Mouse (Mus musculus) testis, adult 2 months (tissue): Measurements from ENCODE around the gene Arl15. TPM values are rescaled to one million over a fixed set of nuclear protein-coding genes. Genes with fewer than 3 reads are reported as not detected.

Source experiments
- H3K27ac ChIP-seq: fragments of 200-500 bp; 2 replicates; pipeline ENCODE4 v1.5.1; 2012; ENCODE audit warnings: low read depth, low read length; ENCODE audit not compliant: control insufficient read depth, insufficient read depth
- H3K27me3 ChIP-seq: fragments of 200-500 bp; 2 replicates; pipeline ENCODE4 v1.6.1; 2012; ENCODE audit warnings: mild to moderate bottlenecking, low read length, moderate library complexity; ENCODE audit not compliant: control insufficient read depth, insufficient read depth
- H3K36me3 ChIP-seq: fragments of 200-500 bp; 2 replicates; pipeline ENCODE4 v1.6.1; 2012; ENCODE audit warnings: mild to moderate bottlenecking, low read length; ENCODE audit not compliant: control insufficient read depth, insufficient read depth
- H3K4me1 ChIP-seq: fragments of 200-500 bp; 2 replicates; pipeline ENCODE4 v1.6.1; 2012; ENCODE audit warnings: low read length; ENCODE audit not compliant: control insufficient read depth, insufficient read depth
- H3K4me3 ChIP-seq: fragments of 200-500 bp; 2 replicates; pipeline ENCODE4 v1.5.1; 2012; ENCODE audit warnings: low read depth, mild to moderate bottlenecking, low read length, moderate library complexity, mixed read lengths; ENCODE audit not compliant: control insufficient read depth
- CTCF ChIP-seq: fragments of 200-500 bp; IDR thresholded peaks from 2 replicates; pipeline ENCODE4 v1.5.1; 2012; ENCODE audit warnings: low read depth, mild to moderate bottlenecking, inconsistent platforms, low read length, moderate library complexity; ENCODE audit not compliant: control insufficient read depth, insufficient read depth, insufficient replicate concordance
- POLR2A ChIP-seq: fragments of 200-500 bp; IDR thresholded peaks from 2 replicates; pipeline ENCODE4 v1.6.1; 2012; ENCODE audit warnings: low read depth, mild to moderate bottlenecking, inconsistent platforms, low read length, moderate library complexity; ENCODE audit not compliant: control insufficient read depth
- polyA plus RNA-seq: library from polyadenylated mRNA; depleted of rRNA; stranded (reverse); fragments of >200 nt; gene quantifications from 2 replicates; pipeline ENCODE4 v1.2.3, GENCODE M21; 2012

The Arl15 gene
- polyA plus RNA-seq, 1 experiment = 2.0 TPM

DNA sequence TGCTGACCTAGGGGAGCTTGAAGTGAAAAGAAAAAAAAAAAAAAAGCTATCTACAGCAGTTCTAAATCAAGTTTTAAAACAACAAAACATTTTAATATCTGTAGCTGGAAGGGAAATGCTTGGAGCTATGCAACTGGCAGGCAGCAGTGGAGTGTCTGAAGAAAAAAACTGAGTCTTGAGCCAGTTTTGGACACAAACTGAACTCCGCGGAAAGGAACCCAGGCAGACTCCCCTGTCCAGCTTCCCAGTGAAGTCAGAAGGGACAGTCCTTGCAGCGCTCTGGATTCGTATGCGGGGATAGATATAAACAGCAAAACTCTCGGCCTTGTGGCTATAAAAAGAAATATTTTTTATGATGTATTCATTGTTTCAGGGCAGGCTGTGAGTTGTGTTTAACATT lies 155.8 kb downstream of the Arl15 start:
- Histone ChIP-seq H3K4me3 (no peak overlapping the region), H3K4me1 (no peaks in the 10 kb centered on the region; the same call in 1 of the 2 replicates), H3K27me3 (no peaks in the 10 kb centered on the region), H3K27ac (no peak overlapping the region), H3K36me3 (no peaks in the 10 kb centered on the region)
- TF ChIP-seq POLR2A (no peak), CTCF (no peak)

DNA sequence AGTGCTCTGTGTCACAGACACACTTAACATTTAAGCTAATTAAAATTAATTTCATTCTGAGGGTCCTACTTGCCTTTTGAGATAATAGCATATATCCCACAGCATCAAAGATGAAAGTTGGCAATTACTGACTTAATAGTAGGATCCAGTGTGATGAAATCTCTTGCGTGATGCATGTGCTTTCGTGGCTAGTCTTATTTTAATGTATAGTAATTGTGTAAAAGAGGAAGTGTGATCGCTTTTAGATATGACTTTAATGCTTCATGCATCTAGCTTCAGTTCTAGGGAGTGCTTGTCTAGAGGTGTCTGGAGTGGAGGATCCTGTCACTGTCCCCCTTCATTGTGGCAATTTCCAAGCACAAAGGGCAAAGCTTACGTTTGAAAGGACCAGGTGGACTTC lies 163.1 kb downstream of the Arl15 start:
- no peak for TF ChIP-seq CTCF
- no peak for TF ChIP-seq POLR2A
- H3K4me1 ChIP-seq = no peaks in the 10 kb centered on the region

GRCm38 (mm10) chr13:113964945-113965344 lies 170.6 kb downstream of the Arl15 start:
- Histone ChIP-seq H3K36me3 (no peaks in the 10 kb centered on the region), H3K27ac (no peak overlapping the region), H3K4me1 (no peaks in the 10 kb centered on the region), H3K4me3 (no peak overlapping the region), H3K27me3 (no peaks in the 10 kb centered on the region)
- TF ChIP-seq POLR2A (no peak), CTCF (no peak)

More for the DNA sequence above, 163.1 kb downstream of the Arl15 start:
- H3K27me3 ChIP-seq = no peaks in the 10 kb centered on the region
- no peak overlapping the region for H3K27ac ChIP-seq
- no peaks in the 10 kb centered on the region for H3K36me3 ChIP-seq
- H3K4me3 ChIP-seq = no peak overlapping the region

DNA sequence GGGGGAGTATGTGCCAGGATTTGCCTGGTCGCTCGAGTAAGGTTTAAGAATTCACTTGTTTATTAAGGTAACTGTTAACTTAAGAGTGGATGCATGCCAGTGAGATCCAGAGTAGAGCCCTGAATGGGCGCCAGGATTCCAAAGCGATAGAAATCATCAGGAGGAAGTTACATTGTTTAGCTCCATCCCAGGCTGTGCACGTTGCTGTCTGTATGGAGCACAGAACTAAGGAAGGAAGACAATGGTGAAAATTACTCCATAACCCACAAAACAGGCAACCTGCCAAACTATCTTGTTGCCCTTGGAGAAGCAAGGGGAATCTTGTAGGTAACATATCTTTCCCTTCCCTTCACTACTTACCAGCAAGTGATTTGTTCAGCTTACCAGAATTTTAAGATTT lies 176.4 kb downstream of the Arl15 start:
- H3K4me3 ChIP-seq = no peak overlapping the region
- no peaks in the 10 kb centered on the region for H3K27me3 ChIP-seq
- TF ChIP-seq POLR2A = no peak
- no peak for TF ChIP-seq CTCF
- H3K36me3 ChIP-seq = no peaks in the 10 kb centered on the region
- H3K4me1 ChIP-seq = no peaks in the 10 kb centered on the region
- no peak overlapping the region for H3K27ac ChIP-seq

GRCm38 (mm10) chr13:113972401-113972800 lies 178.1 kb downstream of the Arl15 start:
- no peaks in the 10 kb centered on the region for H3K27me3 ChIP-seq
- TF ChIP-seq POLR2A (no peak), CTCF (no peak)
- H3K4me1 ChIP-seq = no peaks in the 10 kb centered on the region
- no peak overlapping the region for H3K4me3 ChIP-seq
- H3K36me3 ChIP-seq = no peaks in the 10 kb centered on the region
- no peak overlapping the region for H3K27ac ChIP-seq

DNA sequence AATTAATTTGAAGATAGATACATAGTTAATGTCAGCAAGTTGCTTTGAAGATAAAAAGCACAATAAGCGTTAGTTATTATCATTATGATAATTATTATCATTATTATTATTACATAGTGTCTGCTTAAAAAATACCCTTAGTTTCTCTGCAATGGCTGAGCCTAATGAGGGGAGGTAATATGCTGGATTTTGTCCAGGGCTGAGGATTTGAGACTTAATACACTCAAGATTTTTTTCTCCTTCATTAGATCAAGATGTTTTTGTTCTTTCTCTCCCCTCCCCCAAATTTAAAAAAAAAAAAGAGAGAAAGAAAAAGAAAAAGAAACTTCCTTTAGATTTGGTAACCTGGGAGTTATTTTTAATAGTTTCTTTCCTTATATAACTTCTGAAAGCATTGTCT lies 180.6 kb downstream of the Arl15 start:
- no peaks in the 10 kb centered on the region for H3K36me3 ChIP-seq
- no peak overlapping the region for H3K27ac ChIP-seq
- TF ChIP-seq POLR2A = no peak
- no peak for TF ChIP-seq CTCF
- H3K27me3 ChIP-seq = no peaks in the 10 kb centered on the region
- H3K4me3 ChIP-seq = no peak overlapping the region
- no peaks in the 10 kb centered on the region for H3K4me1 ChIP-seq

DNA sequence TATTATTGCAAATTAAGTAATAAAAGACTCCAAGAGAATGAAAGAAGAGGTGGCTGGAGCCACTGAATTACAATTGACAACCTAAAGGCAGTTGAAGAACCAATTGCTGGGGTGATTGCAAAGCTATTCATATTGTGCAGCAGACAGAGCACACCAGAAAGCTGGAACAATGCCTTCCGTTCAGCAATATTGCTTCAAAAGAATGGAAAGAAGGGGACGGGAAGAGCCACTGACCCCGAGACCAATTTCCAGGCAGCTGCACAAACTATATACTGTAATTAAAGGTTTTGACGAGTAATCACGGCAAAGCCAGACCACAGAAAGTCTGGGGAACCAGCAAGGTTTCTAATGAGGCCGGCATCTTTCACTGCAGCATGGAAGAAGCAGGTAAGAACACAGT lies 181.4 kb downstream of the Arl15 start:
- no peaks in the 10 kb centered on the region for H3K36me3 ChIP-seq
- H3K4me3 ChIP-seq = no peak overlapping the region
- H3K27ac ChIP-seq = no peak overlapping the region
- no peaks in the 10 kb centered on the region for H3K27me3 ChIP-seq
- no peaks in the 10 kb centered on the region for H3K4me1 ChIP-seq
- TF ChIP-seq POLR2A (no peak), CTCF (no peak)

GRCm38 (mm10) chr13:113976936-113977335 lies 182.6 kb downstream of the Arl15 start:
- Histone ChIP-seq H3K27me3 (no peaks in the 10 kb centered on the region), H3K4me3 (no peak overlapping the region), H3K4me1 (no peaks in the 10 kb centered on the region), H3K36me3 (no peaks in the 10 kb centered on the region), H3K27ac (no peak overlapping the region)
- no peak for TF ChIP-seq CTCF
- TF ChIP-seq POLR2A = no peak
